Mouse (Mus musculus): ENCODE results near the gene Ccdc69. TPM values are rescaled to one million over a fixed set of nuclear protein-coding genes. Genes with fewer than 3 reads are reported as not detected.

The Ccdc69 gene
- polyA plus RNA-seq, 1 experiment from 2014 or later = 1.0 TPM

GRCm38 (mm10) chr11:55071344-55071743 is 6.6 kb downstream of the Ccdc69 start:
- H3K4me2 ChIP-seq = no peak overlapping the region
- no peak overlapping the region for H3K4me3 ChIP-seq
- H3K27ac ChIP-seq = no peak overlapping the region
- no peaks in the 10 kb centered on the region for H3K27me3 ChIP-seq (replicated peaks)
- no peak overlapping the region for H3K9ac ChIP-seq
- H3K4me1 ChIP-seq = peaks cover 2% of the 10 kb centered on the region; the same call in 1 of the 2 replicates
- WGBS (ENCODE audit: insufficient replicate concordance) = 77% methylated on average over 5 of the region's 5 CpGs
- no peaks in the 10 kb centered on the region for H3K36me3 ChIP-seq
- H3K9me3 ChIP-seq (replicated peaks) = no peaks in the 10 kb centered on the region
- ATAC-seq = no peak

- H3K4me2 ChIP-seq = no peak overlapping the region
- 49% methylated on average over 2 of the region's 2 CpGs for WGBS (ENCODE audit: insufficient replicate concordance)
- H3K9ac ChIP-seq = no peak overlapping the region
- H3K27me3 ChIP-seq (replicated peaks) = no peaks in the 10 kb centered on the region
- H3K4me3 ChIP-seq = no peak overlapping the region
- H3K27ac ChIP-seq = no peak overlapping the region
- ATAC-seq = no peak
- H3K4me1 ChIP-seq = no peaks in the 10 kb centered on the region
- no peaks in the 10 kb centered on the region for H3K36me3 ChIP-seq
- H3K9me3 ChIP-seq (replicated peaks) = no peaks in the 10 kb centered on the region
Measured at GRCm38 (mm10) chr11:55069023-55069422, 8.9 kb downstream of the Ccdc69 start.

GRCm38 (mm10) chr11:55066921-55067320 is 11.0 kb downstream of the Ccdc69 start:
- Histone ChIP-seq H3K36me3 (no peaks in the 10 kb centered on the region), H3K4me1 (0 out of 2 replicates have a peak, but pooled peaks cover 5% of the 10 kb centered on the region)
- 60% methylated on average over 4 of the region's 4 CpGs for WGBS (ENCODE audit: insufficient replicate concordance)

GRCm38 (mm10) chr11:55062856-55063255 is 15.1 kb downstream of the Ccdc69 start:
- no peaks in the 10 kb centered on the region for H3K36me3 ChIP-seq
- H3K9me3 ChIP-seq (replicated peaks) = no peaks in the 10 kb centered on the region
- WGBS (ENCODE audit: insufficient replicate concordance) = 47% methylated on average over 5 of the region's 5 CpGs
- no peak overlapping the region for H3K9ac ChIP-seq
- no peak overlapping the region for H3K27ac ChIP-seq
- H3K4me1 ChIP-seq = 0 out of 2 replicates have a peak, but pooled peaks cover 5% of the 10 kb centered on the region
- H3K4me3 ChIP-seq = no peak overlapping the region
- ATAC-seq = no peak
- H3K27me3 ChIP-seq (replicated peaks) = no peaks in the 10 kb centered on the region
- no peak overlapping the region for H3K4me2 ChIP-seq

More at GRCm38 (mm10) chr11:55066921-55067320, 11.0 kb downstream of the Ccdc69 start:
- H3K9me3 ChIP-seq (replicated peaks) = no peaks in the 10 kb centered on the region
- no peaks in the 10 kb centered on the region for H3K27me3 ChIP-seq (replicated peaks)
- H3K4me2 ChIP-seq = no peak overlapping the region
- H3K27ac ChIP-seq = no peak overlapping the region
- H3K9ac ChIP-seq = no peak overlapping the region
- H3K4me3 ChIP-seq = no peak overlapping the region
- no peak for ATAC-seq

- H3K4me2 ChIP-seq = no peak overlapping the region
- 62% methylated on average over 5 of the region's 5 CpGs for WGBS (ENCODE audit: insufficient replicate concordance)
- no peak for ATAC-seq
Measured at GRCm38 (mm10) chr11:55060802-55061201, 17.1 kb downstream of the Ccdc69 start.

GRCm38 (mm10) chr11:55057511-55057910 is 20.4 kb downstream of the Ccdc69 start:
- no peak for ATAC-seq
- H3K4me2 ChIP-seq = no peak overlapping the region
- H3K4me1 ChIP-seq = no peaks in the 10 kb centered on the region
- no peaks in the 10 kb centered on the region for H3K36me3 ChIP-seq
- no peak overlapping the region for H3K9ac ChIP-seq
- 57% methylated on average over 3 of the region's 3 CpGs for WGBS (ENCODE audit: insufficient replicate concordance)
- no peak overlapping the region for H3K4me3 ChIP-seq
- no peaks in the 10 kb centered on the region for H3K9me3 ChIP-seq (replicated peaks)
- H3K27ac ChIP-seq = no peak overlapping the region
- H3K27me3 ChIP-seq (replicated peaks) = no peaks in the 10 kb centered on the region

More at GRCm38 (mm10) chr11:55060802-55061201, 17.1 kb downstream of the Ccdc69 start:
- Histone ChIP-seq H3K4me1 (0 out of 2 replicates have a peak, but pooled peaks cover 5% of the 10 kb centered on the region), H3K27me3 (replicated peaks) (no peaks in the 10 kb centered on the region), H3K9ac (no peak overlapping the region), H3K9me3 (replicated peaks) (no peaks in the 10 kb centered on the region), H3K27ac (no peak overlapping the region), H3K36me3 (no peaks in the 10 kb centered on the region), H3K4me3 (no peak overlapping the region)

GRCm38 (mm10) chr11:55050837-55051510 is 27.0 kb downstream of the Ccdc69 start:
- H3K4me3 ChIP-seq = no peak overlapping the region
- no peak overlapping the region for H3K27ac ChIP-seq
- H3K36me3 ChIP-seq = no peaks in the 10 kb centered on the region
- no peak for ATAC-seq
- no peak overlapping the region for H3K4me2 ChIP-seq
- no peak overlapping the region for H3K9ac ChIP-seq
- H3K9me3 ChIP-seq (replicated peaks) = no peaks in the 10 kb centered on the region
- WGBS (ENCODE audit: insufficient replicate concordance) = 61% methylated on average over 7 of the region's 7 CpGs
- H3K4me1 ChIP-seq = no peaks in the 10 kb centered on the region
- H3K27me3 ChIP-seq (replicated peaks) = no peaks in the 10 kb centered on the region

GRCm38 (mm10) chr11:55046600-55046999 is 31.3 kb downstream of the Ccdc69 start:
- Histone ChIP-seq H3K4me1 (no peaks in the 10 kb centered on the region), H3K4me3 (no peak overlapping the region), H3K9ac (no peak overlapping the region), H3K27me3 (replicated peaks) (no peaks in the 10 kb centered on the region), H3K27ac (no peak overlapping the region), H3K4me2 (no peak overlapping the region), H3K36me3 (no peaks in the 10 kb centered on the region), H3K9me3 (replicated peaks) (no peaks in the 10 kb centered on the region)
- 29% methylated on average over 5 of the region's 5 CpGs for WGBS (ENCODE audit: insufficient replicate concordance)
- ATAC-seq = no peak

GRCm38 (mm10) chr11:55041348-55041747 is 36.6 kb downstream of the Ccdc69 start:
- 58% methylated on average over 4 of the region's 4 CpGs for WGBS (ENCODE audit: insufficient replicate concordance)
- H3K4me3 ChIP-seq = no peak overlapping the region
- H3K9me3 ChIP-seq (replicated peaks) = no peaks in the 10 kb centered on the region
- no peak overlapping the region for H3K4me2 ChIP-seq
- no peaks in the 10 kb centered on the region for H3K36me3 ChIP-seq
- ATAC-seq = no peak
- no peak overlapping the region for H3K27ac ChIP-seq
- no peak overlapping the region for H3K9ac ChIP-seq
- H3K27me3 ChIP-seq (replicated peaks) = no peaks in the 10 kb centered on the region
- no peaks in the 10 kb centered on the region for H3K4me1 ChIP-seq

GRCm38 (mm10) chr11:55039591-55039990 is 38.3 kb downstream of the Ccdc69 start:
- H3K27ac ChIP-seq = no peak overlapping the region
- no peaks in the 10 kb centered on the region for H3K4me1 ChIP-seq
- no peak overlapping the region for H3K9ac ChIP-seq
- peaks cover 9% of the 10 kb centered on the region; the same call in 1 of the 2 replicates for H3K27me3 ChIP-seq (replicated peaks)
- H3K9me3 ChIP-seq (replicated peaks) = no peaks in the 10 kb centered on the region
- 4% methylated on average over 9 of the region's 9 CpGs for WGBS (ENCODE audit: insufficient replicate concordance)
- ATAC-seq = no peak
- H3K4me2 ChIP-seq = no peak overlapping the region
- H3K36me3 ChIP-seq = no peaks in the 10 kb centered on the region
- no peak overlapping the region for H3K4me3 ChIP-seq

- peaks cover 24% of the 10 kb centered on the region for H3K4me1 ChIP-seq
- no peaks in the 10 kb centered on the region for H3K9me3 ChIP-seq (replicated peaks)
- H3K4me2 ChIP-seq = no peak overlapping the region
- peaks cover 22% of the 10 kb centered on the region for H3K27me3 ChIP-seq (replicated peaks)
- no peaks in the 10 kb centered on the region for H3K36me3 ChIP-seq
- no peak for ATAC-seq
- H3K27ac ChIP-seq = no peak overlapping the region
- no peak overlapping the region for H3K4me3 ChIP-seq
- no peak overlapping the region for H3K9ac ChIP-seq
- 20% methylated on average over 3 of the region's 3 CpGs for WGBS (ENCODE audit: insufficient replicate concordance)
Measured at GRCm38 (mm10) chr11:55036601-55037000, 41.3 kb downstream of the Ccdc69 start.

- H3K9ac ChIP-seq = peak within 1 kb of the TSS; percentile 54
- no peaks in the 10 kb centered on the region for H3K36me3 ChIP-seq
- H3K27me3 ChIP-seq (replicated peaks) = peaks cover 22% of the 10 kb centered on the region
- H3K4me3 ChIP-seq = peak within 1 kb of the TSS; percentile 61
- peak; percentile 91 for ATAC-seq
- no peaks in the 10 kb centered on the region for H3K9me3 ChIP-seq (replicated peaks)
- H3K27ac ChIP-seq = peak within 1 kb of the TSS; percentile 62; the same call in 1 of the 2 replicates
- H3K4me1 ChIP-seq = peaks cover 33% of the 10 kb centered on the region
- H3K4me2 ChIP-seq = peak within 1 kb of the TSS; percentile 86
- 1% methylated on average over 38 of the region's 41 CpGs for WGBS (ENCODE audit: insufficient replicate concordance)
Measured at GRCm38 (mm10) chr11:55033040-55033660, 44.8 kb downstream of the Ccdc69 start, which contains the start of gene Anxa6. Gene Anxa6, minus strand, starts transcription at chr11:55033445.

Measured in liver, embryonic 12.5 days (tissue).